Mouse (Mus musculus) Patski (cell line): Measurements from ENCODE around the gene Spty2d1. TPM values are rescaled to one million over a fixed set of nuclear protein-coding genes. Genes with fewer than 3 reads are reported as not detected.
A peak's percentile ranks its signal among the peaks of the same experiment; 100 is the strongest.

Experiments used
- ATAC-seq: fragments of 100-300 bp; one replicate; pipeline ENCODE4 v1.8.0; 2021
- CTCF ChIA-PET: fragments of 350-600 bp; sonication (Branson Sonifier 250); formaldehyde crosslinking; loops from one replicate; lab custom pipeline; 2022; ENCODE audit warnings: inconsistent platforms; lab: Charles Lee
- POLR2A ChIA-PET: fragments of 350-600 bp; sonication (Branson Sonifier 250); formaldehyde crosslinking; loops from one replicate; lab custom pipeline; 2022; ENCODE audit warnings: antibody characterized with exemption, inconsistent platforms; lab: Charles Lee
- DNase-seq: peaks from one replicate; pipeline ENCODE4 v3.0.0-alpha.2; 2011; ENCODE audit warnings: low read depth, low spot score
- H3K27me3 ChIP-seq: fragments of 371-371 bp; one replicate; pipeline ENCODE4 v1.5.1; 2021
- CTCF ChIP-seq: fragments of 100-300 bp; IDR thresholded peaks from one replicate; pipeline ENCODE4 v1.5.1; 2021
- in situ Hi-C: fragments of 300-500 bp; cut with MboI; formaldehyde crosslinking; loops from 3 replicates; pipeline ENCODE4 v1.11.1; 2018; ENCODE audit warnings: low pct_unique_long_range_greater_than_20kb, mixed read lengths
- polyA plus RNA-seq: library from polyadenylated mRNA; unstranded; gene quantifications from one replicate; pipeline ENCODE4 v1.2.3, GENCODE M21; 2021

The Spty2d1 gene
- polyA plus RNA-seq, 1 experiment from 2014 or later: 19.6 TPM

DNA sequence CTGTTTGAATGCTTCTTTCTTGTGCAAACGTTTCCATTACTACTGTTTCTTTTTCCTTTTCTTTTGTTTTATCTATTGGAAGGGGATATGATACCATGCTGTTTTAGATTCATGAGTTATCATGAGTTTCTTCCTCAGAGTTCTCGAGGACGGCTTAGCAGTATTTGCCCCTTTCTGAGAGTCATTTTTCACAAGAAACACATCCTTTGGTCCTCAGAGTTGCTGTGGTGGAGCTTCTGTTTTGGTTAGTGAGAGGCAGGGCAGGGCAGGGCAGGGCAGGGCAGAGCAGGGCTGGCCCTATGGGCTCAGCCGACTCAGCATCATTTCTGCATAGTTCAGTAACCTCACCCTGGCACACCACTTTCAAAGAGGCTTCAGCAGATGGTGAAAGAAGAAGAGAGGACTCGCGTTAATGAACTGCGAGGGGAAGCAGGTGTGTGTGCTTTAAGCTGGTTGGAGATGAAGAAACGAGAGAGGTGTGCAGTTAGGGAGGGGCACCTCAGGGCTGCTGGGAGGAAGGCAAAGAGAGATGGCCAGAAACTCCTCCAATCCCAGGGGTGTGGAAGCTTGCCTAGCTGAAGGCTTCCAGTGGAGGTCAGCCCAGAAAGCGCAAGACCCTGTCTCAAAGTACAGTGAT, 5.0 kb upstream of the Spty2d1 start:
- no peak for ATAC-seq
- no peak for DNase-seq
- POLR2A ChIA-PET: no interaction called here
- no peak for TF ChIP-seq CTCF
- CTCF ChIA-PET: no interaction called here
- in situ Hi-C loops: loop anchor here (10.0 kb wide), 1 partner anchor 298 kb away; the partner anchor contains the start of genes Saa3 and Saal1
- no peaks in the 10 kb centered on the region for H3K27me3 ChIP-seq

GRCm38 (mm10) chr7:47007818-47008167, 418 bp downstream of the Spty2d1 start:
- ATAC-seq: peak; percentile 79
- DNase-seq: no peak
- H3K27me3 ChIP-seq: no peaks in the 10 kb centered on the region
- CTCF ChIA-PET: interaction anchor here (0.6 to 1.3 kb wide), 3 partner anchors 8 to 73 kb away, joined by 3 to 4 read pairs (median 3); no protein-coding TSS in a partner anchor
- TF ChIP-seq CTCF: peak; percentile 79
- POLR2A ChIA-PET: interaction anchor here (0.6 kb wide), 1 partner anchor 213 kb away, joined by 4 read pairs; no protein-coding TSS in a partner anchor
- in situ Hi-C loops: loop anchor here (5.0 to 10.0 kb wide), 2 partner anchors 45 to 213 kb away; partner anchors contain the start of genes Gtf2h1 and Hps5

DNA sequence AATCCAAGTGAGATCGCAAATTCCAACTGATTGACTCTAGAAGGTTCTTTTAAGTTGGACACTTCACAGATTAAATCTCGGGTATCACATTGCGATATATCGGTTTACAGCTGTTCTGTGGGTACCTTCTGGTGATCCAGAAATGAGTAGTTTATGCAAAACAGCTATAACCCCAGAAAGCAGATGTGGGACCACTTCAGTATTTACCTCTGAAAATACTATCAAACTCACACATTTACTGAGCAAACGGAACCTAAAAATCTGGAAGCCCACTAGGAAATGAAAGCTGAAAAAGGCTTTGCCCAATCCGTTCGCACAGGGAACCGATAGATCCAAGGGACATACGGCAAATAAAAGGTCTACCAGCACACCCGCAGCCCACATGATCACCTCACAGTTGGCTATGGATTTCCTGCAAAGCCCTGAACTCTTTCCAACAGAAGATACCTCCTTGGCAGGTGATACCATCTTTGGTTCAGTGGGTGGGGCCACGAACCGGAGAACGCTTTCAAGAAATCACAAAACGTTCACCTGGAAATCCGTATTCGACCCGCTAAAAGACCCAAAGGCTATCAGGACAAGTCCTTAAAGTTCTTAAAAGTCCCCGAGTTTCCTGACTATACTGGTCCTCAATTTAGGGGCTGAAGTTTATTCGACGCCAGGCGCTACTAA, 966 bp downstream of the Spty2d1 start:
- DNase-seq (no peak), ATAC-seq (no peak)
- ChIA-PET CTCF (interaction anchor here (0.6 to 1.3 kb wide), 3 partner anchors 8 to 74 kb away, joined by 3 to 4 read pairs (median 3); no protein-coding TSS in a partner anchor), POLR2A (interaction anchor here (0.6 kb wide), 1 partner anchor 212 kb away, joined by 4 read pairs; no protein-coding TSS in a partner anchor)
- no peak for TF ChIP-seq CTCF
- H3K27me3 ChIP-seq: no peaks in the 10 kb centered on the region
- in situ Hi-C loops: loop anchor here (5.0 to 10.0 kb wide), 2 partner anchors 45 to 212 kb away; partner anchors contain the start of genes Gtf2h1 and Hps5

DNA sequence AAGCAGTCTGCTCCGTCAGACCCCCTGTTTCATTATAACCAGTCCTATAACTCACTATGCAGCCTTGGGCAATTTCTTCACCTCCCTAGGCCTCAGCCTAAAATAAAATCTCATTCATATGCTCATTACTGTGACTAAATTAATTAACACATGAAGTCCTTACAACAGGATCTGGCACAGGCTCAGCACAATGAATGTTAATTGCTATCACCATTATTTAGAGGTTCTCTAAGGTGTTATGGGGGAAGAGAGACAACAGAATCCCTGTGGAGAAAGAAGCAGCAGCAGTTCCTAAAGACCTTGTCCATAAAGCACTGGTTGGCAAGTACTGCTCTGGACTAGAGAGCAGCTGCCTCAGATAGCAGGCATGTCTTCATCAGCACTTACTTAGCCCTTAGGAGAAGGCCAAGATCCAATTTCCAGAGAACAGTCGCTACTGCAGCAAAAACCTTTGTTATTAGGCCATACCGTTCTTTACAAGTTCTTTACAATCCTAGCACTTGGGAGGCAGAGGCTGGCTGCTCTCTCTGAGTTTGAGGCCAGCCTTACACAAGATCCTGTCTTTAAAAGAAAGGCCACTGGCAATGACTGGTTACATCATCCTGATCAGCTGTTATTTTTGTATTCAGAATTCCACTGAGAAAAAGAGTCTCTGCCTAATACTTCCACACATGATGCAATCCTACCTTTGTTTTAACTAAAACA, 4.6 kb downstream of the Spty2d1 start:
- H3K27me3 ChIP-seq: no peaks in the 10 kb centered on the region
- ATAC-seq (no peak), DNase-seq (no peak)
- POLR2A ChIA-PET: no interaction called here
- in situ Hi-C loops: loop anchor here (10.0 kb wide), 1 partner anchor 209 kb away; the partner anchor contains the start of genes Gtf2h1 and Hps5
- CTCF ChIA-PET: no interaction called here
- TF ChIP-seq CTCF: no peak

- no peak for TF ChIP-seq CTCF
- no peaks in the 10 kb centered on the region for H3K27me3 ChIP-seq
- ChIA-PET CTCF (interaction anchor here (1.4 kb wide), 1 partner anchor 14 kb away, joined by 7 read pairs; no protein-coding TSS in a partner anchor), POLR2A (no interaction called here)
- DNase-seq (no peak), ATAC-seq (no peak)
- in situ Hi-C loops: loop anchor here (10.0 kb wide), 1 partner anchor 207 kb away; the partner anchor contains the start of genes Gtf2h1 and Hps5
Observed at GRCm38 (mm10) chr7:47001900-47002275, 6.3 kb downstream of the Spty2d1 start.

GRCm38 (mm10) chr7:47001125-47001899, 6.9 kb downstream of the Spty2d1 start:
- H3K27me3 ChIP-seq: no peaks in the 10 kb centered on the region
- DNase-seq: no peak
- no peak for ATAC-seq
- no peak for TF ChIP-seq CTCF
- ChIA-PET POLR2A (interaction anchor here (0.5 kb wide), 1 partner anchor 1001 kb away, joined by 7 read pairs; no protein-coding TSS in a partner anchor), CTCF (interaction anchor here (1.4 kb wide), 1 partner anchor 15 kb away, joined by 7 read pairs; no protein-coding TSS in a partner anchor)
- in situ Hi-C loops: loop anchor here (10.0 kb wide), 1 partner anchor 207 kb away; the partner anchor contains the start of genes Gtf2h1 and Hps5

DNA sequence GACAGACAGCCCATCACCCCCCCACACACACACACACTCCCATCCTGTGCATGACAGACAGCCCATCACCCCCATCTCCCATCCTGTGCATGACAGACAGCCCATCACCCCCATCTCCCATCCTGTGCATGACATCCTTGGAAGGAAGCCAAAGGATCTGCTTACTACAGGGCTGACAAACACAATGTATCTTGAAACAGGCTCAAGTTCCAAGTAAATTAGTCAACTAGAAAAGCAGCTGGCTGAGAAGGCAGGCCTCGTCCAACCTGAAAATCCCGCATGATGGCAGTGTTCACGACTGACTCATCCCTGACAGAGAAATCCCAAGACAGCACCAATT, 7.6 kb downstream of the Spty2d1 start:
- no peaks in the 10 kb centered on the region for H3K27me3 ChIP-seq
- ATAC-seq: peak; percentile 90
- in situ Hi-C loops: loop anchor here (10.0 kb wide), 1 partner anchor 206 kb away; the partner anchor contains the start of genes Gtf2h1 and Hps5
- POLR2A ChIA-PET: no interaction called here
- no peak for TF ChIP-seq CTCF
- CTCF ChIA-PET: interaction anchor here (1.0 to 2.4 kb wide), 4 partner anchors 15 to 38 kb away, joined by 3 to 5 read pairs (median 4); no protein-coding TSS in a partner anchor
- peak; percentile 78 for DNase-seq

DNA sequence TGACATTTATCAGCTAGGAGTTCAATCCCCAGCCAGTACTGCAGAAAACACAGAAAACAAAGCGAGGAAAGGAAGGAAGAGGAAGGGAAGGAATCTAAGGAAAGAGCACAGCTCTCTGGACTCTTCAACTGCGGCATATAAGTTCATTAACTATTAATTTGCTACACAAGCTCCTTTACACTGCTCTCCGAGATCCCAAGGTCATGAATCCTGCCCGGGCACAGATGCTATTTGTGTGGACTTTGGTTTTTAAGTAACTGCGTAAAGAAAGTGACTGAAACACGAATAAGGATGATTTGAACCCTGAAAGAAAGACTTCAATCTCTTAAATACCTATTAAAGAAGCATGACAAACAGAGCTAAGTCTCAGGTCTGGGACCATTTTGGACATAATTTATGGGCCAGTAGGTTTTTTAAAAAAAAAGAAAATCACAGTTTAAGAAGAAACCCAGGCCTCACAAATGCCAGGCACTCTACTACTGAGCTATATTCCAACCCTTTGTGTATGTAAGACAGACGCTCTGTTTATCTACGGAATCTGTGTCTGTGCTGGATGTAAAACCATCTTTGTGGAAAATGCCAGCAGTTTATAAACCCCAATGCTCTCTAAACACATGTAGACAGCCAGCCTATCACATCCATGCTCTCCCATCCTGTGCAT, 8.1 kb downstream of the Spty2d1 start:
- TF ChIP-seq CTCF: no peak
- in situ Hi-C loops: loop anchor here (10.0 kb wide), 1 partner anchor 205 kb away; the partner anchor contains the start of genes Gtf2h1 and Hps5
- ATAC-seq (peak; percentile 28), DNase-seq (no peak)
- CTCF ChIA-PET: interaction anchor here (1.0 to 2.4 kb wide), 6 partner anchors 14 to 41 kb away, joined by 3 to 7 read pairs (median 4); no protein-coding TSS in a partner anchor
- POLR2A ChIA-PET: interaction anchor here (0.6 to 0.9 kb wide), 3 partner anchors 22 to 74 kb away, joined by 3 to 4 read pairs (median 4); no protein-coding TSS in a partner anchor
- no peaks in the 10 kb centered on the region for H3K27me3 ChIP-seq
